Comparison of ENCODE assay signal across 8 mouse cellular contexts in genomic region chr2:154655878-154656414, GRCm38 (mm10). TPM values are rescaled to one million over a fixed set of nuclear protein-coding genes. Genes with fewer than 3 reads are reported as not detected.
DNase-seq lines count a peak whose midpoint lies in the region; ATAC-seq and TF ChIP-seq lines count a peak whose summit lies in the region.

No protein-coding gene starts in this region.

- H3K27me3 ChIP-seq in heart, embryonic 14.5 days (ENCODE audit: control insufficient read depth, insufficient read depth, low read length) = no peaks in the 10 kb centered on the region
- H3K27me3 ChIP-seq in ES-Bruce4 (ENCODE audit: control insufficient read depth, insufficient read depth, low read length, poor library complexity, severe bottlenecking) = no peaks in the 10 kb centered on the region
- no peaks in the 10 kb centered on the region for H3K27me3 ChIP-seq in forebrain, embryonic 15.5 days
- no peaks in the 10 kb centered on the region for H3K27me3 ChIP-seq in liver, embryonic 15.5 days

- DNase-seq in heart, adult 11 months = no peak
- DNase-seq in Muller cell, postnatal 12 days (ENCODE audit: inconsistent ontology term) = no peak
- DNase-seq in ovary, postnatal 14 days (ENCODE audit: low spot score) = no peak

- peak overlapping the region; percentile 78 for H3K4me2 ChIP-seq in heart, embryonic 14.5 days (ENCODE audit: low read length)
- peak overlapping the region; percentile 40; the same call in 1 of the 2 replicates for H3K4me2 ChIP-seq in forebrain, embryonic 15.5 days (replicated peaks)
- H3K4me2 ChIP-seq in liver, embryonic 15.5 days = peak overlapping the region; percentile 82

- no peak for ATAC-seq in heart, embryonic 14.5 days (ENCODE audit: insufficient number of reproducible peaks, insufficient read depth, low FRiP score, low read depth)
- no peak for ATAC-seq in forebrain, embryonic 15.5 days (replicated peaks)
- ATAC-seq in liver, embryonic 15.5 days (ENCODE audit: insufficient read depth) = no peak
- ATAC-seq in granulocyte monocyte progenitor cell, adult 5-6 weeks (replicated peaks; ENCODE audit: poor library complexity, severe bottlenecking) = no peak

- H3K9ac ChIP-seq in heart, embryonic 14.5 days (ENCODE audit: low read length) = peak overlapping the region; percentile 54
- H3K9ac ChIP-seq in ES-Bruce4 (ENCODE audit: low read depth, poor library complexity, severe bottlenecking) = 0 out of 2 replicates have a peak overlapping the region, but pooled peaks have one; percentile 11
- no peak overlapping the region for H3K9ac ChIP-seq in forebrain, embryonic 15.5 days (replicated peaks)
- H3K9ac ChIP-seq in liver, embryonic 15.5 days = peak overlapping the region; percentile 31

- no peak for TF ChIP-seq EP300 in ES-Bruce4 (IDR thresholded peaks at IDR 0.05; ENCODE audit: insufficient read depth, low read depth, low read length)

- TF ChIP-seq CTCF in ES-Bruce4 (IDR thresholded peaks at IDR 0.05; ENCODE audit: low read depth, low read length) = no peak

- 0 out of 4 replicates have a peak overlapping the region, but pooled peaks of 1 of the 2 experiments have one; percentile 39 for H3K27ac ChIP-seq in heart, embryonic 14.5 days (replicated peaks in 1 of 2; ENCODE audit: control insufficient read depth in 1 of 2, insufficient read depth in 1 of 2, low read depth in 2 of 2, low read length in 2 of 2)
- H3K27ac ChIP-seq in ES-Bruce4 (ENCODE audit: insufficient read depth, low read length) = no peak overlapping the region
- 0 out of 2 replicates have a peak overlapping the region, but pooled peaks have one; percentile 28 for H3K27ac ChIP-seq in forebrain, embryonic 15.5 days (replicated peaks)
- H3K27ac ChIP-seq in liver, embryonic 15.5 days (replicated peaks) = peak overlapping the region; percentile 70

- H3K9me3 ChIP-seq in heart, embryonic 14.5 days (ENCODE audit: control insufficient read depth, low read length) = no peaks in the 10 kb centered on the region
- H3K9me3 ChIP-seq in ES-Bruce4 (replicated peaks; ENCODE audit: control insufficient read depth, insufficient read depth, low read length, poor library complexity, severe bottlenecking) = no peaks in the 10 kb centered on the region
- no peaks in the 10 kb centered on the region for H3K9me3 ChIP-seq in forebrain, embryonic 15.5 days
- H3K9me3 ChIP-seq in liver, embryonic 15.5 days (replicated peaks) = no peaks in the 10 kb centered on the region

- peaks cover 6% of the 10 kb centered on the region for H3K36me3 ChIP-seq in heart, embryonic 14.5 days (ENCODE audit: control insufficient read depth, insufficient read depth, low read length)
- H3K36me3 ChIP-seq in ES-Bruce4 (ENCODE audit: control insufficient read depth, insufficient read depth, low read length, poor library complexity, severe bottlenecking) = peaks cover 4% of the 10 kb centered on the region; the same call in 1 of the 2 replicates
- no peaks in the 10 kb centered on the region for H3K36me3 ChIP-seq in forebrain, embryonic 15.5 days
- peaks cover 7% of the 10 kb centered on the region for H3K36me3 ChIP-seq in liver, embryonic 15.5 days (replicated peaks)

- peaks cover 8 to 26% of the 10 kb centered on the region in 2 experiments for H3K4me1 ChIP-seq in heart, embryonic 14.5 days (ENCODE audit: control insufficient read depth in 2 of 2, insufficient read depth in 2 of 2, low read length in 2 of 2)
- H3K4me1 ChIP-seq in ES-Bruce4 (ENCODE audit: control insufficient read depth, insufficient read depth, low read length) = no peaks in the 10 kb centered on the region
- peaks cover 31% of the 10 kb centered on the region for H3K4me1 ChIP-seq in forebrain, embryonic 15.5 days
- H3K4me1 ChIP-seq in liver, embryonic 15.5 days (replicated peaks) = peaks cover 40% of the 10 kb centered on the region

- TF ChIP-seq POLR2A in ES-Bruce4 (IDR thresholded peaks at IDR 0.05; ENCODE audit: insufficient read depth, low read length) = no peak

- 74% methylated on average over 2 of the region's 2 CpGs for WGBS in heart, embryonic 14.5 days
- WGBS in forebrain, embryonic 15.5 days = 92% methylated on average over 2 of the region's 2 CpGs
- whole genome bisulfite sequencing in liver, embryonic 15.5 days (ENCODE audit: insufficient replicate concordance) = 43% methylated on average over 2 of the region's 2 CpGs

- H3K4me3 ChIP-seq in heart, embryonic 14.5 days (ENCODE audit: control insufficient read depth in 1 of 2, insufficient read depth in 1 of 2, low read depth in 1 of 2, low read length in 2 of 2) = no peak overlapping the region
- no peak overlapping the region for H3K4me3 ChIP-seq in ES-Bruce4 (ENCODE audit: low read depth, low read length)
- H3K4me3 ChIP-seq in forebrain, embryonic 15.5 days = no peak overlapping the region
- peak overlapping the region; percentile 82 for H3K4me3 ChIP-seq in liver, embryonic 15.5 days (replicated peaks)

RNA-seq across cellular contexts. Expression of gene Chmp4b, which starts 4.4 kb away (rescaled TPM):
- polyA plus RNA-seq in heart, embryonic 14.5 days (2014; fragmentation: Nextera tagmentation; extraction: Ambion mirVana) = 13.0 and 16.6 TPM in 2 replicates
- polyA plus RNA-seq in ES-Bruce4 (2011; ENCODE audit: insufficient read depth, insufficient read length, low read depth, missing spikeins) = 116 and 125 TPM in 2 replicates
- 23.9 and 25.0 TPM in 2 replicates for polyA plus RNA-seq in forebrain, embryonic 15.5 days (2015; fragmentation: Nextera tagmentation; extraction: Ambion mirVana)
- 11.7 and 13.9 TPM in 2 replicates for polyA plus RNA-seq in liver, embryonic 15.5 days (2015; fragmentation: Nextera tagmentation; extraction: Ambion mirVana)
- 108 and 120 TPM in 2 replicates for total RNA-seq in granulocyte monocyte progenitor cell, adult 5-6 weeks (2014; fragmentation: Nextera tagmentation)
- 125 and 129 TPM in 2 replicates for total RNA-seq in granulocyte monocyte progenitor cell, adult 5-6 weeks (2017)

RNA-seq across cellular contexts. Expression of gene 4930519P11Rik, which starts 42.7 kb away (rescaled TPM):
- not detected in 2 replicates for polyA plus RNA-seq in heart, embryonic 14.5 days (2014; fragmentation: Nextera tagmentation; extraction: Ambion mirVana)
- not detected in 2 replicates for polyA plus RNA-seq in ES-Bruce4 (2011; ENCODE audit: insufficient read depth, insufficient read length, low read depth, missing spikeins)
- polyA plus RNA-seq in forebrain, embryonic 15.5 days (2015; fragmentation: Nextera tagmentation; extraction: Ambion mirVana) = 0.45 and 0.89 TPM in 2 replicates
- polyA plus RNA-seq in liver, embryonic 15.5 days (2015; fragmentation: Nextera tagmentation; extraction: Ambion mirVana) = not detected in 2 replicates
- total RNA-seq in granulocyte monocyte progenitor cell, adult 5-6 weeks (2014; fragmentation: Nextera tagmentation) = not detected in 2 replicates
- total RNA-seq in granulocyte monocyte progenitor cell, adult 5-6 weeks (2017) = 0.52 TPM in 1 of 2 replicates, not detected in the other

RNA-seq across cellular contexts. Expression of gene Zfp341, which starts 42.8 kb away (rescaled TPM):
- polyA plus RNA-seq in heart, embryonic 14.5 days (2014; fragmentation: Nextera tagmentation; extraction: Ambion mirVana) = 0.70 and 1.1 TPM in 2 replicates
- 3.8 and 5.0 TPM in 2 replicates for polyA plus RNA-seq in ES-Bruce4 (2011; ENCODE audit: insufficient read depth, insufficient read length, low read depth, missing spikeins)
- 2.7 and 3.6 TPM in 2 replicates for polyA plus RNA-seq in forebrain, embryonic 15.5 days (2015; fragmentation: Nextera tagmentation; extraction: Ambion mirVana)
- 2.6 TPM in 2 replicates for polyA plus RNA-seq in liver, embryonic 15.5 days (2015; fragmentation: Nextera tagmentation; extraction: Ambion mirVana)
- total RNA-seq in granulocyte monocyte progenitor cell, adult 5-6 weeks (2014; fragmentation: Nextera tagmentation) = 1.2 and 1.7 TPM in 2 replicates
- total RNA-seq in granulocyte monocyte progenitor cell, adult 5-6 weeks (2017) = 0.77 and 1.3 TPM in 2 replicates

RNA-seq across cellular contexts. Expression of gene Pxmp4, which starts 52.4 kb away (rescaled TPM):
- 31.8 and 33.7 TPM in 2 replicates for polyA plus RNA-seq in heart, embryonic 14.5 days (2014; fragmentation: Nextera tagmentation; extraction: Ambion mirVana)
- polyA plus RNA-seq in ES-Bruce4 (2011; ENCODE audit: insufficient read depth, insufficient read length, low read depth, missing spikeins) = 8.3 and 9.5 TPM in 2 replicates
- 13.4 and 14.1 TPM in 2 replicates for polyA plus RNA-seq in forebrain, embryonic 15.5 days (2015; fragmentation: Nextera tagmentation; extraction: Ambion mirVana)
- polyA plus RNA-seq in liver, embryonic 15.5 days (2015; fragmentation: Nextera tagmentation; extraction: Ambion mirVana) = 34.6 and 43.9 TPM in 2 replicates
- 8.4 and 15.5 TPM in 2 replicates for total RNA-seq in granulocyte monocyte progenitor cell, adult 5-6 weeks (2014; fragmentation: Nextera tagmentation)
- 11.5 and 15.2 TPM in 2 replicates for total RNA-seq in granulocyte monocyte progenitor cell, adult 5-6 weeks (2017)
